Mouse (Mus musculus) cerebellum, postnatal 10 days (tissue): ENCODE measurements around the gene Fzr1.

Experiments used
- DNase-seq, 2 experiments: peaks; one replicate each; pipeline ENCODE4 v3.0.0; 2021; ENCODE audit warnings: mixed read lengths in 2 of 2

The Fzr1 gene

GRCm38 (mm10) chr10:81327959-81328358 lies 50.4 kb downstream of the Fzr1 start:
- no peak for DNase-seq

- DNase-seq = no peak
Measured at GRCm38 (mm10) chr10:81326858-81327257, 51.5 kb downstream of the Fzr1 start.

- DNase-seq = no peak
Measured at GRCm38 (mm10) chr10:81325781-81326180, 52.5 kb downstream of the Fzr1 start.

- no peak for DNase-seq
Measured at GRCm38 (mm10) chr10:81325176-81325575, 53.1 kb downstream of the Fzr1 start.

- no peak for DNase-seq
Measured at GRCm38 (mm10) chr10:81323791-81324530, 54.4 kb downstream of the Fzr1 start.

- no peak for DNase-seq
Measured at GRCm38 (mm10) chr10:81323141-81323775, 55.1 kb downstream of the Fzr1 start.

- no peak for DNase-seq
Measured at GRCm38 (mm10) chr10:81322444-81322843, 55.9 kb downstream of the Fzr1 start.

- DNase-seq = no peak
Measured at GRCm38 (mm10) chr10:81321436-81321835, 56.9 kb downstream of the Fzr1 start.

- peak; percentile 100 for DNase-seq
Measured at GRCm38 (mm10) chr10:81320550-81321347, 57.6 kb downstream of the Fzr1 start, which contains the start of gene Cactin. Gene Cactin, plus strand, starts transcription at chr10:81321103.

- peak in 1 of 2 experiments; percentile 59 for DNase-seq
Measured at GRCm38 (mm10) chr10:81319741-81320549, 58.4 kb downstream of the Fzr1 start.

GRCm38 (mm10) chr10:81319330-81319699 lies 59.0 kb downstream of the Fzr1 start:
- DNase-seq = peak; percentile 65 to 70

- DNase-seq = peak; percentile 66 to 69
Measured at GRCm38 (mm10) chr10:81318589-81319329, 59.6 kb downstream of the Fzr1 start.

GRCm38 (mm10) chr10:81317273-81317672 lies 61.0 kb downstream of the Fzr1 start:
- DNase-seq = no peak

- peak in 1 of 2 experiments; percentile 56 for DNase-seq
Measured at GRCm38 (mm10) chr10:81316338-81317060, 61.8 kb downstream of the Fzr1 start.
